Mouse (Mus musculus): ENCODE data around the gene Celf5. TPM values are rescaled to one million over a fixed set of nuclear protein-coding genes. Genes with fewer than 3 reads are reported as not detected.

Celf5 gene
- not detected for total RNA-seq (2023)

GRCm38 (mm10) chr10:81482533-81482889 is at the start of gene Celf5:
Gene Celf5 (minus strand): TSS chr10:81482709.

GRCm38 (mm10) chr10:81524051-81524605 is 41.6 kb upstream of the Celf5 start, which contains the start of gene Gna15:
Gene Gna15 (minus strand): TSS chr10:81524225.

GRCm38 (mm10) chr10:81500032-81500431 is 17.5 kb upstream of the Celf5 start, which contains the start of gene S1pr4:
Gene S1pr4 (minus strand): TSS chr10:81500132.

GRCm38 (mm10) chr10:81496264-81496901 is 13.9 kb upstream of the Celf5 start, which contains the start of gene Ncln:
Gene Ncln (minus strand): TSS chr10:81496392.

GRCm38 (mm10) chr10:81455181-81455895 is 27.2 kb downstream of the Celf5 start, which contains the start of gene Nfic:
Gene Nfic (minus strand): TSS chr10:81455635.

Other genes with a start within 250 kb of the Celf5 start
- 1 to 10 TPM; 1.3 to 2.7 TPM for gene Zfr2, start 249.6 kb downstream of the Celf5 start, total RNA-seq (2023)
- gene Matk, start 229.8 kb downstream of the Celf5 start, total RNA-seq (2023): 10 to 100 TPM; 42.3 to 59.6 TPM
- 10 to 100 TPM; 75.9 to 85.4 TPM for gene Mrpl54, start 215.8 kb downstream of the Celf5 start, total RNA-seq (2023)
- gene Apba3, start 215.7 kb downstream of the Celf5 start, total RNA-seq (2023): 10 to 100 TPM; 42.4 to 46.0 TPM
- gene Tjp3, start 191.1 kb downstream of the Celf5 start, total RNA-seq (2023): 1 to 10 TPM; 1.7 to 4.5 TPM
- gene Pip5k1c, start 189.7 kb downstream of the Celf5 start, total RNA-seq (2023): 100 to 1,000 TPM; 135 to 147 TPM
- gene Cactin, start 161.6 kb downstream of the Celf5 start, total RNA-seq (2023): 10 to 100 TPM; 29.4 to 32.4 TPM
- gene Tbxa2r, start 154.0 kb downstream of the Celf5 start, total RNA-seq (2023): under 1 TPM in 1 of 2 experiments, not detected in 1; 0.26 TPM
- under 1 TPM in 1 of 2 experiments, not detected in 1; 0.15 TPM for gene Gipc3, start 139.4 kb downstream of the Celf5 start, total RNA-seq (2023)
- gene Hmg20b, start 132.2 kb downstream of the Celf5 start, total RNA-seq (2023): 10 to 100 TPM; 71.4 to 85.8 TPM
- gene Mfsd12, start 125.2 kb downstream of the Celf5 start, total RNA-seq (2023): 10 to 100 TPM; 38.4 to 44.6 TPM
- gene 4930404N11Rik, start 116.9 kb downstream of the Celf5 start, total RNA-seq (2023): 1 to 10 TPM; 3.5 to 3.7 TPM
- gene Fzr1, start 104.2 kb downstream of the Celf5 start, total RNA-seq (2023): 10 to 100 TPM; 33.5 to 38.0 TPM
- 10 to 100 TPM; 31.3 to 35.2 TPM for gene Dohh, start 98.3 kb downstream of the Celf5 start, total RNA-seq (2023)
- 1 to 10 TPM in 1 of 2 experiments, under 1 TPM in 1; 0.97 to 1.3 TPM for gene Gm48551, start 98.2 kb downstream of the Celf5 start, total RNA-seq (2023)
- gene Gm48552, start 93.7 kb downstream of the Celf5 start, total RNA-seq (2023): 1 to 10 TPM; 2.3 to 3.7 TPM
- 10 to 100 TPM; 11.9 to 12.5 TPM for gene Smim24, start 89.7 kb downstream of the Celf5 start, total RNA-seq (2023)
- gene Nfic, start 27.1 kb downstream of the Celf5 start, total RNA-seq (2023): 10 to 100 TPM; 71.7 to 75.6 TPM
- 100 to 1,000 TPM; 108 to 128 TPM for gene Ncln, start 13.7 kb upstream of the Celf5 start, total RNA-seq (2023)
- gene S1pr4, start 17.4 kb upstream of the Celf5 start, total RNA-seq (2023): 10 to 100 TPM; 13.4 to 15.1 TPM
- gene Gna15, start 41.5 kb upstream of the Celf5 start, total RNA-seq (2023): 10 to 100 TPM; 20.9 to 21.4 TPM
- gene Gna11, start 62.5 kb upstream of the Celf5 start, total RNA-seq (2023): 10 to 100 TPM; 12.5 to 13.8 TPM
- 100 to 1,000 TPM; 239 to 246 TPM for gene Aes, start 76.8 kb upstream of the Celf5 start, total RNA-seq (2023)
- gene Tle2, start 91.9 kb upstream of the Celf5 start, total RNA-seq (2023): 1 to 10 TPM; 3.4 to 4.2 TPM
- 1 to 10 TPM; 1.2 to 3.4 TPM for gene Tle6, start 118.4 kb upstream of the Celf5 start, total RNA-seq (2023)
- 1 to 10 TPM in 1 of 2 experiments, under 1 TPM in 1; 0.85 to 1.0 TPM for gene BC025920, start 123.6 kb upstream of the Celf5 start, total RNA-seq (2023)
- gene Sirt6, start 145.1 kb upstream of the Celf5 start, total RNA-seq (2023): 10 to 100 TPM; 13.4 to 14.7 TPM
- gene Ankrd24, start 145.8 kb upstream of the Celf5 start, total RNA-seq (2023): 1 to 10 TPM; 2.9 to 4.5 TPM
- gene Gm10778, start 166.3 kb upstream of the Celf5 start, total RNA-seq (2023): 1 to 10 TPM; 1.1 TPM
- gene Zfp433, start 222.1 kb upstream of the Celf5 start, total RNA-seq (2023): 1 to 10 TPM; 2.3 to 4.6 TPM

Data from monocyte, adult 59 days (primary cell).